Mouse (Mus musculus) R1 (cell line): Measurements from ENCODE around the gene Ubox5.

Experiments
- DNase-seq: peaks from one replicate; pipeline ENCODE4 v3.0.0-alpha.2; 2018; ENCODE audit warnings: low read depth, low spot score

Ubox5 gene

GRCm38 (mm10) chr2:130634006-130634738, 4.3 kb upstream of the Ubox5 start:
- peak; percentile 22 for DNase-seq

GRCm38 (mm10) chr2:130632887-130633675, 3.2 kb upstream of the Ubox5 start:
- DNase-seq: peak; percentile 53

- DNase-seq: no peak
Measured at GRCm38 (mm10) chr2:130632416-130632815, 2.6 kb upstream of the Ubox5 start.

DNA sequence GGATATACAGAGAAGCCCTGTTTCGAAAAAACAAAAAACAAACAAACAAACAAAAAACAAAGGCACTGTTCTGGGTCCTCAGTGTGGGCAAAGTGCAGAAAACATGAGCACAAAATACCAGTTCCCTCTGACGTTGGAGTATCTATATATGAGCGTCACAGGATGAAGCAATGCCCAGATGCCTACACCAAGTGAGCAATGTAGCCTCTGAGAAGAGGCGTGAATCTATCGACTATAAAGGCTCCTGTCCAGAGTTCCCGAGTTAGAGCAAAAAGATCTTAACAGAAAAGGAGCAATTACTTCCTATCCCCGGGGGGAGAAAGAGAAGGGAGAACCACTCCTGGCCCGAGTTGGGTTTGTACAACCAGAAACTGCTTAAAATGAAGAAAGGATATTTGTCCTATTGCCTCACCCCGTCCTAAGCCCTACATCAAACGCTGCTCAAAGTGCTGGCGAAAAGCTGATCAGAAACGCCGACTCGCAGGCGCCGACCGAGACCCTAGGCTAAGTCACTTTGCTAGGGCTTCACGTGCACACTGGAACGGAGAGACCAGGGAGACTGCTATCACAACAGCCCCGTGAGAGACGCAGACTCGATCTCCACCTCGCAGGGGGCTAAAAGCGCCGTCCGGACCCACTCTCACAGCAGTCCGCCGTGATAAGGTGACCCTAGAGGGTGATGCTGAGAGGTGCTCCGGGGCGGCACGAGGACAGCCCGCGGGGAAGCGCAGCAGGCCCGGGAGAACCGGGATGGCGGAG, 579 bp downstream of the Ubox5 start:
- peak; percentile 58 for DNase-seq

DNA sequence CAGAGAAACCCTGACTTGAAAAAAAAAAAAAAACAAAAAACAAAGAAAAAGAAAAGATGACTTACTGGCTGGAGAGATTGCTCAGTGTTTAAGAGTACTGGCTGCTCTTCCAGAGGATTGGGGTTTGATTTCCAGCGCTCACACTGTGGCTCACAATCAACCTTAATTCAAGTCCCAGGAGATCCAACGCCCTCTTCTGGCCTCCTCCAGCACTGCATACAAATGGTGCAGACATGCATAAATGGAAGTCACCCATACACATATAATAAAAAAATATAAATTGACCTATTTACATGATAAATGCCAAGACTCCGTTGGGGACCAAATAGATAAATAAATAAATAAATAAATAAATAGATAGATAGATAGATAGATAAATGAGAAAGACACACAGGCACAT, 1.4 kb downstream of the Ubox5 start:
- DNase-seq: peak; percentile 78

- DNase-seq: no peak
Measured at GRCm38 (mm10) chr2:130618972-130619371, 10.9 kb downstream of the Ubox5 start.

GRCm38 (mm10) chr2:130613091-130613490, 16.7 kb downstream of the Ubox5 start:
- peak; percentile 64 for DNase-seq

GRCm38 (mm10) chr2:130602195-130602594, 27.6 kb downstream of the Ubox5 start:
- no peak for DNase-seq

DNA sequence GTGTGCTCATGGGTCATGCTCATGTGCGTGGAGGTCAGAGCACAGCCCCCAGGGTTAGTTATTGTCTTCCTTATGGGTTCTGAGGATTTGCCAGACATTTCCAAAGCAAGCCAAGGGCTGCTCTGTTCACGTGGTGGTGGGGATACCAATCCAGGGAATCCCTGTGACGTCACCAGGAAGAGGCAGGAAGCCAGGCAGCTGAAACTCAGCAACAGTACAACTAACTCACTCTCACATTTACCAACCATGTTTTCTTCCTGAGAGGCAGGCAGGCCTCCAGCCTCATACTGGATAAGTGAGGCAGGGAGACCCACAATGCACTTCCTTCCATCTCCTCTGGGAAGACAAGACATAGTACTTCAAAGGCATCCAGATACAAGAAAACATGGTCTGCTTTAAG, 31.4 kb downstream of the Ubox5 start:
- DNase-seq: no peak

GRCm38 (mm10) chr2:130597601-130598010, 32.2 kb downstream of the Ubox5 start:
- peak; percentile 52 for DNase-seq

GRCm38 (mm10) chr2:130595596-130595995, 34.2 kb downstream of the Ubox5 start:
- no peak for DNase-seq

DNA sequence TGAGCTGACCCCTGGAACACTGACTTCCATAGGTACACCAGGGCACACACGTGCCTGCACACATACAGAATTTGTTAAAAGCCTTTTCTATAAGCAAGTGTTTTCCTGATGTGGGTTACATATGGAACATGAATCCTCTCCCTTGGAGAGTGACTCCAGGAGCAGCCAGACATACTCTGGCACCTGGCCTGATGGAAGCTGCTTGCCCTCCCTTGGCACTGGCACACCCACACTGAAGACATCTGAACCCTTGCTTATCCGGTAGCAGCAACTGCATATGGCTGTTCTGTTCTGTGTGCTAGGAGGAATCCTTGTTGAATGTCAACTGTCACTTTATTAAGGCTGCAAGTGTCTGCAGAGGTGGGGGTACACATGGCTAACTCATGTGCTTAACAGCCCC, 38.8 kb downstream of the Ubox5 start:
- DNase-seq: no peak

GRCm38 (mm10) chr2:130589761-130590160, 40.1 kb downstream of the Ubox5 start:
- DNase-seq: no peak

GRCm38 (mm10) chr2:130589157-130589556, 40.7 kb downstream of the Ubox5 start:
- peak; percentile 52 for DNase-seq

GRCm38 (mm10) chr2:130588373-130588772, 41.5 kb downstream of the Ubox5 start:
- no peak for DNase-seq

- DNase-seq: no peak
Measured at GRCm38 (mm10) chr2:130586016-130586415, 43.8 kb downstream of the Ubox5 start.

GRCm38 (mm10) chr2:130583902-130584560, 45.8 kb downstream of the Ubox5 start:
- DNase-seq: no peak

DNA sequence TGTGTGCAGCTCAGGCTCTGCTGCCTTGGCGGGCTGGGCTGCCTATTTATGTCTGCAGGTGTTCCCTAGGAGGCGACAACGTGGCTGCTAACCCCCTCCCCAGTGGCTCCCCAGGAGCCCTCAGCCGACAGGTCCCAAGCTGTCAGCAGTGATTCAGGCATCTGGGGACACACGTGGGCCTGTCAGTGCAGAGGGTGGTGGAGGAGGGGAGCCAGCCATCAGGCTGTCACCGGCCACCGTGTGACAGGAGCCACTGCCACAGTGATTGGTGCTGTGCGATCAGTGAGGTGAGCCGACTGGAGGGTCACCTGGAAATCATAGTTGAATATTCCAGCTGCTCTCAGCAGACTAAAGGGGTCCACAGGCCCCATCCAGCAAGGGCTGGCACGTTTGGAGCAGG, 47.3 kb downstream of the Ubox5 start, which contains the start of gene Avp:
Gene Avp, minus strand, starts transcription at position 3 of the 400 bp plus-strand sequence.
- no peak for DNase-seq

- no peak for DNase-seq
Measured at GRCm38 (mm10) chr2:130581201-130581600, 48.6 kb downstream of the Ubox5 start.

DNA sequence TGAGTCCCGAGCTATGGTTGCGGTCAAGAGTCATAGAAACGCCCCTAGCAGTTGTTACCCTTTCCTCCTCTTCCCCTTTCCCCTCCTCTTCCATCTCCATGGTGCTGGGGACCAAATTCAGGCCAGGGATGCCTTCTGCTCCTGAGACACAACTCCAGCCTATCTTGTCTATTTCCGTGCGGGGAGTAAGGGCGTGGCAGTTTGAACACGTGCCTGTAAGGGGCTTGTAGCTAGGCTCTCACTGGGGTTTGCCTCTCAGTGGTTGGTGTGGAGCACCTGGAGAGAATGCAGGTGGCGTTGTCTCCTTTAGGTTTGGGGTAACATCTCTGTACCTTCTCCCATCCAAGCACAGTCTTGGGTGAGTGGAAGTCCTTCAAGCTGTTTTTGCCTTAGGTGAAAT, 50.0 kb downstream of the Ubox5 start:
- DNase-seq: peak; percentile 29

- DNase-seq: peak; percentile 64
Measured at GRCm38 (mm10) chr2:130578148-130578547, 51.7 kb downstream of the Ubox5 start.

DNA sequence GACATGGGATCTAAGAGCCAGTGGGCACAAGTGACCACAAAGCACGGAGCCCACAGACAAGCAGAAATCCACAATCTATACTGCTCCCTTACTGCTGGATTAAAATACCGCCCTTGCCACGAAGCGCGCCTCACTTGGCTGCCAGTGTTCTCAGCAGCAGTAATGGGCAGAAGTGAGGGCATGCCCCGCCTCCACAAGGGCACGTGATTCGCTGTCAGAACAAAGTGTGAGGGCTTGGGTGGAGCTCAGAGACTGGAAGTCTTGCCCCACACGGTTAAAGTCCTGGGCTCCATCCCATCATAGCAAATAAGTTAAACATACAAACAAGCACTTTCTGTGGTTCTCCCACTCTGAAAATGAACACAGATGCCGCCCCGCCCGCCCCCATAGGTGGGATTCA, 52.2 kb downstream of the Ubox5 start:
- DNase-seq: peak; percentile 35
